Mouse (Mus musculus) CD4-positive helper T cell, adult 2 months (primary cell): ENCODE data around the gene Ccdc71.

ENCODE experiments used
- DNase-seq: peaks from one replicate; pipeline ENCODE4 v3.0.0-alpha.2; 2012; ENCODE audit warnings: low read depth, missing footprints, low spot score

Gene Ccdc71

DNA sequence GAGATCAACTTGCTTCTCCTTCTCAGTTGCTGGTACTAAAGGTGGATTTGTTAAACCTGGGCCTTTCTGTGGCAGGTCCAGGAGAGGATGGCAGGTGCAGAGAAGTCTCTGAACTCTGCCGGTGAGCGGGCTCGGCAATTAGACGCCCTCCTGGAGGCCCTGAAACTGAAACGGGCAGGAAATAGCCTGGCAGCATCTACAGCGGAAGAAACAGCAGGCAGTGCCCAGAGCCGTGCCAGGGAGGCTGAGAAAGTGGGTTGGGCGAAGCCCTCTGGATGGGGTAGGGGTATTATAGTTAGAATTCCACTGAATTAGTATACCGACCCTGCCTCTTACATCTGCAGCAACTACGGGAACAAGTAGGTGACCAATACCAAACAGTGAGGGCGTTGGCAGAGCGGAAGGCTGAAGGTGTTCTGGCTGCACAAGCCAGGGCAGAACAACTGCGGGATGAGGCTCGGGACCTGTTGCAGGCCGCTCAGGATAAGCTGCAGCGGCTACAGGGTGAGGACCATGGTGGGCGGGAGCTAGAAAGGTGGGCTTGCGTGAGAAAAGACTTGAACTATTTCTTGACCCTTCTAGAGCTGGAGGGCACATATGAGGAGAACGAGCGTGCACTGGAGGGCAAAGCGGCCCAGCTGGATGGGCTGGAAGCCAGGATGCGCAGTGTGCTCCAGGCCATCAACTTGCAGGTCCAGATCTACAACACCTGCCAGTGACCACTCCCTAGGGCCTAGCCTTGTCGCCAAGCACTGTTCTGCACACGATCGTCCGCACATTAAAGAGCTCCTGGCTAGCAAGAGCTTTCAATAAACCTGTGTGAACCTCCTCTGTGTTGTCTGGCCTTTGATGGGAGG lies 29.6 kb downstream of the Ccdc71 start:
- DNase-seq: peak; percentile 36

DNA sequence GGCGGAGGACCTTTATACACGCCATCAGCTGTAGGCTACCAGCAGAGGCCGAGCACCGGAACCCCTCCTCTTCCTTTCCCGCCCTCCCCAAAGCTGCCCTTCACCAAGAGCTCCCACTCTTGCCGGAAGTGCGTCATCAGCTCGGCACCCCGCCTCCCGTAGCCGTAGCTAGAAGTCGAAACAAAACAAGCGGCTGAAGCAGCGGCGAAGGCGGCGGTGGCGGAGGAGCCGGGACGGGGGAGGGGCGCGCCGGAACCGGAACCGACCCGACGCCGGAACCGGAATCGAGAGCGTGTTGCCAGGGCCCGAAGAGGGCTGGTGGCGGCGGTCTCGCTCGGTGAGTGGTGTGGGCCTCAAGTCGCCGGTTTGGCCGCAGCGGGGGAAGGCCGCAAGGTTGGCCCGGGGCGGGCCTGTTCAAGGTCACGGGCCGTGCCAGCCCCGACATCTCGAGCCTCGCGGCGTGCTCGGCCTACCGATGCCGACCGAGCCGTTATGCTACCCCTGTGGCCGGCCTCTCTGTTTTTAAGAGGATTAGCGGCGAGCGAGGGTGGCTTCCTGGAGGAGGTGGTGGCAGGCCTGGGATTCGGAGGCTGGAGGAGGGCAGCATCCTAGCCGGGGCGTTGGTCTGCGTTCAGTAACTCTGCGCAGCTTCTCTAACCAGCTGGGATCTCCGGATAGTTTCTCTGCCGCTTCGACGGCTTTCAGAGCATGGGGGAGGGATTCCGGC lies 30.4 kb downstream of the Ccdc71 start, which contains the start of gene Usp19:
TSS of gene Usp19 (plus strand) at position 44 of the 727 bp plus-strand sequence.
- peak; percentile 98 for DNase-seq

DNA sequence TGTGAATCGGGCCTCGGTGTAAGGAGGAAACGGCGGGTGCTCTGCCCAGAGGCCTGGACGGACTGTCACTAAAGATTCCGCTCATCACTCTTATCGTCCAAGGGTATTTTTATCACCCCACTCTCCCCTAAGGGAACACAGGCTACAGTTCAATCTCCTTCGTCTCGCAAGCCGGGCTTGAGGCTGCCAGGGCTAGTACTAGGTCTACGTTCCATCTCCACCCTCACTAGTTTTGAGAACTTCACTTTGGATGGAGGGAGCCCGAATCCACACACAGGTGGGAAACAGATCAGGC lies 30.9 kb downstream of the Ccdc71 start:
- DNase-seq: no peak

DNA sequence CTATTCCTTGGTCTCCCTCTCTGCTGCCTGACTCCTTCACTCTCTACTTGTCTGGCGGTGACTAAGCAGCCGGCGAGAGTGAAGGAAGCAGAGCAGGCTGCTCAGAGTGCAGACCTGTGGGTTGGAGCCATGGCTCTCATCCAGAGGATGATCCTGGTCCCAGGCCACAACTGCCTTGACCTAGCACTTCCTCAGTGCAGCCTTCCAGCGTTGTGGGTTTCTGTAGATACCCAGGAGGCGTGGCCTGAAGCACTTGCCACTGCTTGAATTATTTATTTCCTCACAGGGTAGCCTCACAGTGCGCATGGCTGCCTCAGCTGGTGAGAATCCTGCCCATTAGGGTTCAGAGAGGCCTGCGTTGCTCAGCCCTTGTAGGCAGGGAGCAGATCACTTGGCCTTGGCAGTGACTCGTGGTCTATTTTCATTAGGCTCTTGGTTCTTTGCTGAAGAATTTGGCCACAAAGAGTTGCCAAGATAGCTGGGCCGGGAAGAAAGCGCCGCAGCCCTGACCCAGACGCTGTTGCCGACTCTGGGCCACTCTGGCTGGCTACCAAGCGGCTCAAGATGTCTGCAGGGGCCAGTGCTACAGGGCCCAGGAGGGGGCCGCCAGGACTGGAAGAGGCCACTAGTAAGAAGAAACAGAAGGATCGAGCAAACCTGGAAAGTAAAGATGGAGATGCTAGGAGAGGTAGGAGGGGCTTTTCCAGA lies 31.9 kb downstream of the Ccdc71 start:
- no peak for DNase-seq

DNA sequence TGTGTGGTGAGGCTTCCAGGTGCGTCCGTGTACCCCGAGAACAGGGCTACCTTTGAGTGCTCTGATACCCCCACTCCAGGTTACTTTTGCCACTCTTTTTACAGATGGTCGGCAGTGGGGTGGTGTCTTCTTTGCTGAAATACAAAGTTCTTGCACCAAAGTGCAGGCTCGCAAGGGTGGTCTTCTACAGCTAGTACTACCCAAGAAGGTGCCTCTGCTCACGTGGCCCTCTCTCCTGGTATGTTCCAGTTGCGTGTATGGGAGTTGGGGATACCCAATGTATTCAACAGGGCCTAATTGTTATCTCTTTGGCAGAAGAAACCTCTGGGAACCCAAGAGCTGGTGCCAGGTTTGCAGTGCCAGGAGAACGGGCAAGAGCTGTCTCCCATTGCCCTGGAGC lies 32.9 kb downstream of the Ccdc71 start:
- no peak for DNase-seq

DNA sequence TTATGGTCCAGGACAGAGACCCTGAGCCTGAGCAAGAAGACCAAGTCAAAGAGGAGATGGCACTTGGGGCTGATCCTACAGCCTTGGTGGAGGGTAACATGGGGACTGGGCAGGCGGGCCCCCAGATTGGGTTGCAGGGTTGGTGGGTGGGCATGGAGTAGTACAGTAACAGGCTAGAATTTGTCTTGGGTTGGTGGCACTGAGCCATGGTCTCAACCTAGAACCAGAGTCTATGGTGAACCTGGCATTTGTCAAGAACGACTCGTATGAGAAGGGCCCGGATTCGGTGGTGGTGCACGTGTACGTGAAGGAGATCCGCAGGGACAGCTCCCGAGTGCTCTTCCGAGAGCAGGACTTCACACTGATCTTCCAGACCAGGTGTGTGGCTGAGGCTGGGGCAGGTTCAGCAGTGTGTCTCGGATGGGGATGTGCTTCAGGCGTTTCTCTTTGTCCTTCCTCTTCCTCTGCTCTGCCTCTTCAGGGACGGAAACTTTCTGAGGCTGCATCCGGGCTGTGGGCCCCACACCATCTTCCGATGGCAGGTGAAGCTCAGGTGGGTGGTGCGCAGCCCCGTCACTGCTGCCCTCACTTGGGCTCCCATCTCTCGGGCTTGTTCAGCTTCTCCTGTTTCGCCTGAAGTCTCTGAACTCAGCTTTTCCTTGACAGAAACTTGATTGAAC lies 34.0 kb downstream of the Ccdc71 start:
- no peak for DNase-seq

DNA sequence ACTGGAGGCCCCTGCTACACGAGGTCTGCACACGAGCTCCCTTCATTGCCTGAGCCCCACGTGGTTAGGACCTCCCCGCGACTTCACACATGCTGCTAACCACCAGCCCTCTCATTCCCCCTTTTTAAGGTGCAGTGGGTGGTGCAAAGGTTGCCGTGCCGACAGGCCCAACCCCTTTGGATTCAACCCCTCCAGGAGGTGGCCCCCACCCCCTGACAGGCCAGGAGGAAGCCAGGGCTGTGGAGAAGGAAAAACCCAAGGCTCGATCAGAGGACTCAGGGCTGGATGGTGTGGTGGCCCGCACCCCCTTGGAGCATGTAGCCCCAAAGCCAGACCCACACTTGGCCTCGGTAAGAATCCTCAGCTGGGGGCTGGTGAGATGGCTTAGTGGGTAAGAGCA lies 34.6 kb downstream of the Ccdc71 start:
- DNase-seq: no peak

DNA sequence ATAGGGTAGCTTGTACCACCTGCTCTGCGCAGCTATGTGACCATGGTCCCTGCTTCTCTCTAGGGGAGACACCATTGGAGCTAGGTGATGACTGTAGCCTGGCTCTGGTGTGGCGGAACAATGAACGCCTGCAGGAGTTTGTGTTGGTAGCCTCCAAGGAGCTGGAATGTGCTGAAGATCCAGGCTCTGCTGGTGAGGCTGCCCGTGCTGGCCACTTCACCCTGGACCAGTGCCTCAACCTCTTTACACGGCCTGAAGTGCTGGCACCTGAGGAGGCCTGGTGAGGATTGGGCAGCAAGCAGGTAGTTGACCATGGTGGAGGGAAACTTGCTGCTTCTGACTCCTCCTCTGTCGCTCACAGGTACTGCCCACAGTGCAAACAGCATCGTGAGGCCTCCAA lies 38.9 kb downstream of the Ccdc71 start:
- no peak for DNase-seq

DNA sequence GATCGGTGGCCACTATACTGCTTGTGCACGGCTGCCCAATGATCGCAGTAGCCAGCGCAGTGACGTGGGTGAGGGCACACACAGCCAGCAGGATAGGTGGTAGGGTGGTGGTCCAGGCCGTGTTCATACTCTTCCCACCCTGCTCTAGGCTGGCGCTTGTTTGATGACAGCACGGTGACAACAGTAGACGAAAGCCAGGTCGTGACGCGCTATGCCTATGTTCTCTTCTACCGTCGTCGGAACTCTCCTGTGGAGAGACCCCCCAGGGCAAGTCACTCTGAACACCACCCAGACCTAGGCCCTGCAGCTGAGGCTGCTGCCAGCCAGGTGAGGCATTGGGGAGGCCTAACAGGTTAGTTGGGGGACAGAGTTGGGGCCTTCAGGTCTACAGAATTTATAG lies 39.6 kb downstream of the Ccdc71 start:
- no peak for DNase-seq

DNA sequence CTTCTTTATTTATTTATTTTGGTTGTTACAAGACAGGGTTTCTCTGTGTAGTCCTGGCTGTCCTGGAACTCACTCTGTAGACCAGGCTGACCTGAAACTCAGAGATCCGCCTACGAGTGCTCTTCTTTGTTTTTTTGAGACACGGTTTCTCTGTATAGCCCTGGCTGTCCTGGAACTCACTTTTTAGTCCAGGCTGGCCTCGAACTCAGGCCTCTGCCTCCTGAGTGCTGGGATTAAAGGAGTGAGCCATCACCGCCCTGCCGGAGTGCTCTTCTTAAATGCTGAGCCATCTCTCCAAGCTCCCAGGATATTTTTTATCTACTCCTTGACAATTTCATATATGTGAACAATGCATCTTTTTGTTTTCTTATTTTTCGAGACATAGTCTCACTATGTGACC lies 46.6 kb downstream of the Ccdc71 start:
- DNase-seq: no peak

DNA sequence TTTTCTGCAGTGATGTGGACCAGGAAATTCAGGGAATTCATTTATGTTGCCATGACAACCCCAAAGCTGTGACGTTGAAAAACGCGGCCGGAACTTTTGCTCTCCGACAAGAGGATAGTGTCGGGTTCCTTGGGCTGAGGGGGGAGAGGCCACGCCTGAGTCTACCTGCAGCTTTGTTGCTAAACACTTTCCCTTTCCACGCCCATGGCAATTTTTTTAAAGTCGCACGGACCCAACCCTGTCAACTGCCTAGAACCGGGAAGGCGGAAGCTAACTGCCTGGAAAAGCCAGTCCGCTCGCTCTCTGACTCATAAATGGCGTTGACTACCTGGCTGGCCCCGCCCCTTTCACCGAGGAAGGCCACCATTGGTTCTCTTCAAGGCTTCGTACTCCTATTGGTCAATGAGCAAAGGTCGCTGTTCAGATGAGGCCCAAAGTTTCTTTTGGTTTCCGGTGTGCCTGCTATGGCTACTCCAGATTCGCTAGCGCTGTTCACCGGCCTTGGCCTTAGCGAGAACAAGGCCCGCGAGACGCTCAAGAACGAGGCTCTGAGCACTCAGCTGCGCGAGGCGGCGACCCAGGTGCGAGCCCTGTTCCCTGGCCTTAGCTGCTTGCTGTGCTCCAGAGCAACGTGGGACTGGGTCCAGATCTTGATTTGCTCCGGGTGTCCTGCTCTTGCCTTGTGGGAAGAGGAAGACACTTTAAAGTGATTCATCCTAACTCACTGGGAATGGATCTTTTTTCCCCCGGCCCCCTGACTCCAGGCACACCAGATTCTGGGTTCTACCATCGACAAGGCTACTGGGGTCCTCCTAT lies 47.5 kb downstream of the Ccdc71 start, which contains the start of gene Qars:
TSS of gene Qars (plus strand) at position 88 of the 816 bp plus-strand sequence.
- DNase-seq: peak; percentile 96

DNA sequence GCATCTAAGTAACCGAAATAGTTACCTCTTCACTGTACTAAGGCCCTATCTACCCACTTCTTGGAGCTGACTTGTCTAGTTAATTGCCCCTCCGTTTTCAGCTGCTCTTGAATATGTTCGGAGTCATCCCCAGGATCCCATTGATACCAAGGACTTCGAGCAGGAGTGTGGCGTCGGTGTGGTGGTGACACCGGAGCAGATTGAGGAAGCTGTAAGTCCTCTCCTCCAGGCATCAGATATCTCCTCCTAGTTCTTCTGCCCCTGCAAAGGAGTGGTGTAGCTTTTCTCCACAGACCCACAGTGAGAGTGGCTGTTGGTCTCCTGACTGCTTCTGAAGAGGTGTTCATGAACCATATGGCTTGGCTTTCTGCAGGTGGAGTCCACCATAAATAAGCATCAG lies 48.4 kb downstream of the Ccdc71 start:
- no peak for DNase-seq
